Mouse (Mus musculus) bone marrow macrophage, adult 2 months (primary cell): ENCODE measurements at regions not wholly inside any gene's neighbourhood (a gene's known extent, or its start where the extent isn't known, plus 50 kb on each side); places are given as distances from the start of the nearest gene placed in this dataset.

Source experiments
- CTCF ChIP-seq: IDR thresholded peaks from 2 replicates; pipeline ENCODE4 v1.5.1; 2012; ENCODE audit warnings: low read depth, mild to moderate bottlenecking, low read length, moderate library complexity
- POLR2A ChIP-seq: IDR thresholded peaks from 2 replicates; pipeline ENCODE4 v1.6.1; 2012; ENCODE audit warnings: mild to moderate bottlenecking, low read depth, low read length, borderline replicate concordance

DNA sequence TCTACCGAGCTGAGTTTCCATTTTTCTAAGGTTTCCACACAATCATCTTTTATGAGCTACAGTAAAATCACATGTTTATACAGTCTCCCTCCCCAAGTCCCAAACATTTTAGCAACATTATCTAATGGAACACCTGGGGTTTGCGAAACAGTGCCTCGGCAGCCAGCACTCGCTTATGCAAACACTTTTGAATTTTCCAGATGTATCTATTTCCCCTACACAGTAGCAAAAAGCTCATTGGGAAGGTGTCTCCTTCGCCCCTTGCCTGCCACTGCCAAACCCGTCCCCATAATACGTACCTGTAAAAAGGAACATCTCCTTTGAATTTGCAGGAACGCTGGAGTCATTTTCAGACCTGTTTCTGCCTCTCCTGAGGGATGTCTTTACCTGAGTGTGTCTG, 149.6 kb upstream of the Mocs1 start:
- no peak for TF ChIP-seq CTCF
- TF ChIP-seq POLR2A = no peak
